Mouse (Mus musculus): ENCODE measurements around the gene A630089N07Rik. TPM values are rescaled to one million over a fixed set of nuclear protein-coding genes. Genes with fewer than 3 reads are reported as not detected.
"Not testable (repeated sequence)": the region's sequence is repeated elsewhere in the genome, so short reads cannot be mapped to it uniquely, and the experiment has no call there.

A630089N07Rik gene
- 1 to 10 TPM; 2.5 to 3.1 TPM for total RNA-seq (2021)
- long read RNA-seq, experiment 1, partial matches to known transcripts: 1 of 6 reads
- long read RNA-seq, experiment 1, other reads (novel, unspliced or antisense): 4 of 6 reads
- long read RNA-seq, experiment 2, partial matches to known transcripts: 2 of 2 reads
- long read RNA-seq, experiment 2, other reads (novel, unspliced or antisense): 0 of 2 reads

- DNase-seq: peak; percentile 82
These were observed at the start of gene A630089N07Rik for GRCm38 (mm10) chr16:98081889-98082818. Gene A630089N07Rik, minus strand, starts transcription at chr16:98082450.

GRCm38 (mm10) chr16:98107109-98107508, 24.9 kb upstream of the A630089N07Rik start:
- DNase-seq: no peak

- DNase-seq: not testable (repeated sequence)
These were observed 731 bp downstream of the A630089N07Rik start for GRCm38 (mm10) chr16:98081550-98081888.

GRCm38 (mm10) chr16:98081140-98081539, 1.1 kb downstream of the A630089N07Rik start:
- not testable (repeated sequence) for DNase-seq

GRCm38 (mm10) chr16:98079382-98079781, 2.9 kb downstream of the A630089N07Rik start:
- not testable (repeated sequence) for DNase-seq

- no peak for DNase-seq
These were observed 40.6 kb downstream of the A630089N07Rik start for GRCm38 (mm10) chr16:98041676-98042075.

GRCm38 (mm10) chr16:98034971-98035370, 47.3 kb downstream of the A630089N07Rik start:
- not testable (repeated sequence) for DNase-seq

- not testable (repeated sequence) for DNase-seq
These were observed 56.1 kb downstream of the A630089N07Rik start for GRCm38 (mm10) chr16:98026186-98026585.

GRCm38 (mm10) chr16:98022657-98023345, 59.4 kb downstream of the A630089N07Rik start:
- DNase-seq: no peak

- no peak for DNase-seq
These were observed 60.2 kb downstream of the A630089N07Rik start for GRCm38 (mm10) chr16:98022081-98022480.

GRCm38 (mm10) chr16:97997383-97997731, 84.9 kb downstream of the A630089N07Rik start:
- not testable (repeated sequence) for DNase-seq

- DNase-seq: peak; percentile 87
These were observed 85.5 kb downstream of the A630089N07Rik start, which contains the start of gene B230307C23Rik for GRCm38 (mm10) chr16:97996616-97997382. Gene B230307C23Rik, plus strand, starts transcription at chr16:97997315.

GRCm38 (mm10) chr16:97995849-97996615, 86.2 kb downstream of the A630089N07Rik start:
- DNase-seq: no peak

GRCm38 (mm10) chr16:97992477-97992876, 89.8 kb downstream of the A630089N07Rik start:
- not testable (repeated sequence) for DNase-seq

- no peak for DNase-seq
These were observed 90.7 kb downstream of the A630089N07Rik start for GRCm38 (mm10) chr16:97991517-97991916.

GRCm38 (mm10) chr16:97984589-97984988, 97.7 kb downstream of the A630089N07Rik start:
- no peak for DNase-seq

GRCm38 (mm10) chr16:97981362-97981761, 100.9 kb downstream of the A630089N07Rik start:
- DNase-seq: no peak

GRCm38 (mm10) chr16:97977722-97978121, 104.5 kb downstream of the A630089N07Rik start:
- DNase-seq: no peak

GRCm38 (mm10) chr16:97977277-97977676, 105.0 kb downstream of the A630089N07Rik start:
- no peak for DNase-seq

- no peak for DNase-seq
These were observed 118.2 kb downstream of the A630089N07Rik start for GRCm38 (mm10) chr16:97963956-97964540.
